Mouse (Mus musculus) midbrain, postnatal 0 days (tissue): ENCODE results near the gene Ndufa12. TPM values are rescaled to one million over a fixed set of nuclear protein-coding genes. Genes with fewer than 3 reads are reported as not detected.

Experiments
- ATAC-seq: fragments of 200-750 bp; cut with Nextera tagmentation; 2 replicates; pipeline ENCODE4 v1.8.0; 2017; ENCODE audit warnings: moderate number of reproducible peaks, mild to moderate bottlenecking, moderate TSS enrichment, moderate library complexity; ENCODE audit not compliant: low FRiP score
- DNase-seq: peaks from one replicate; pipeline ENCODE4 v3.0.0-alpha.2; 2015; ENCODE audit warnings: low spot score
- H3K27ac ChIP-seq: fragments of 300-500 bp; sonication (generic); 2 replicates; pipeline ENCODE4 v1.5.1; 2014; ENCODE audit warnings: low read depth, mild to moderate bottlenecking, low read length, mixed read lengths
- H3K27me3 ChIP-seq: fragments of 300-500 bp; sonication (generic); 2 replicates; pipeline ENCODE4 v1.6.1; 2014; ENCODE audit warnings: low read length, control low read depth, mixed read lengths; ENCODE audit not compliant: insufficient read depth
- H3K36me3 ChIP-seq: fragments of 300-500 bp; sonication (generic); 2 replicates; pipeline ENCODE4 v1.6.1; 2014; ENCODE audit warnings: low read length, control low read depth, mixed read lengths; ENCODE audit not compliant: insufficient read depth
- H3K4me1 ChIP-seq: fragments of 300-500 bp; sonication (generic); 2 replicates; pipeline ENCODE4 v1.6.1; 2014; ENCODE audit warnings: mild to moderate bottlenecking, control low read depth, antibody characterized with exemption, low read length, mixed read lengths; ENCODE audit not compliant: insufficient read depth
- H3K4me2 ChIP-seq: fragments of 300-500 bp; sonication (generic); 2 replicates; pipeline ENCODE4 v1.6.1; 2014; ENCODE audit warnings: low read depth, mild to moderate bottlenecking, low read length, mixed read lengths; ENCODE audit not compliant: poor library complexity, severe bottlenecking
- H3K4me3 ChIP-seq: fragments of 300-500 bp; sonication (generic); 2 replicates; pipeline ENCODE4 v1.5.1; 2014; ENCODE audit warnings: low read depth, mild to moderate bottlenecking, low read length, moderate library complexity
- H3K9ac ChIP-seq: fragments of 300-500 bp; sonication (generic); replicated peaks from 2 replicates; pipeline ENCODE4 v1.6.1; 2014; ENCODE audit warnings: mild to moderate bottlenecking, low read length, moderate library complexity, mixed read lengths; ENCODE audit not compliant: poor library complexity, severe bottlenecking
- H3K9me3 ChIP-seq: fragments of 300-500 bp; sonication (generic); 2 replicates; pipeline ENCODE4 v1.6.1; 2016; ENCODE audit warnings: low read length, control low read depth
- CTCF ChIP-seq: IDR thresholded peaks from 2 replicates; pipeline ENCODE4 v1.5.1; 2016; ENCODE audit warnings: antibody characterized with exemption, mild to moderate bottlenecking
- WGBS: fragments of 180-500 bp; shearing (Covaris S2); extraction: QIAGEN DNeasy Blood & Tissue Kit; methylation state at CpG from one replicate; pipeline ENCODE4 v1.1.7; 2014; 5-methylcytosine and 5-hydroxymethylcytosine counted together
- polyA plus RNA-seq: library from polyadenylated mRNA; unstranded; fragments of >200 nt; fragmentation: Nextera tagmentation; extraction: Ambion mirVana; gene quantifications from 2 replicates; pipeline ENCODE4 v1.2.1, GENCODE M21; 2015
- total RNA-seq: library from RNA; depleted of rRNA; stranded (reverse); fragments of >200 nt; gene quantifications from 2 replicates; pipeline ENCODE4 v1.2.3, GENCODE M21; 2014

Gene Ndufa12
- total and polyA plus RNA-seq, 2 experiments from 2014 or later, result 209 to 493 TPM

- Histone ChIP-seq H3K4me1 (no peaks in the 10 kb centered on the region; the same call in 1 of the 2 replicates), H3K27ac (no peak overlapping the region), H3K9ac (no peak overlapping the region), H3K4me3 (no peak overlapping the region), H3K36me3 (no peaks in the 10 kb centered on the region), H3K27me3 (no peaks in the 10 kb centered on the region), H3K4me2 (no peak overlapping the region), H3K9me3 (no peaks in the 10 kb centered on the region)
- WGBS, result 91% methylated on average over 7 of the region's 7 CpGs
- DNase-seq, result no peak
- TF ChIP-seq CTCF, result no peak
- ATAC-seq, result no peak
Observed at GRCm38 (mm10) chr10:94247748-94248349, 49.3 kb downstream of the Ndufa12 start.

- ATAC-seq (peak; percentile 86), DNase-seq (peak; percentile 78)
- Histone ChIP-seq H3K9ac (no peak overlapping the region), H3K4me1 (no peaks in the 10 kb centered on the region; the same call in 1 of the 2 replicates), H3K36me3 (no peaks in the 10 kb centered on the region), H3K9me3 (no peaks in the 10 kb centered on the region), H3K4me3 (no peak overlapping the region), H3K27ac (0 out of 2 replicates have a peak overlapping the region, but pooled peaks have one; percentile 44), H3K27me3 (no peaks in the 10 kb centered on the region), H3K4me2 (peak overlapping the region; percentile 16)
- WGBS, result 32% methylated on average over 22 of the region's 22 CpGs
- TF ChIP-seq CTCF, result no peak
Observed at GRCm38 (mm10) chr10:94249575-94250456, 51.3 kb downstream of the Ndufa12 start.

GRCm38 (mm10) chr10:94253260-94253807, 54.8 kb downstream of the Ndufa12 start:
- Histone ChIP-seq H3K4me2 (no peak overlapping the region), H3K9ac (no peak overlapping the region), H3K4me1 (no peaks in the 10 kb centered on the region; the same call in 1 of the 2 replicates), H3K27ac (no peak overlapping the region), H3K36me3 (no peaks in the 10 kb centered on the region), H3K27me3 (no peaks in the 10 kb centered on the region), H3K4me3 (no peak overlapping the region), H3K9me3 (no peaks in the 10 kb centered on the region)
- DNase-seq, result no peak
- WGBS, result 72% methylated on average over 17 of the region's 17 CpGs
- TF ChIP-seq CTCF, result no peak
- ATAC-seq, result no peak

GRCm38 (mm10) chr10:94254766-94255165, 56.2 kb downstream of the Ndufa12 start:
- 81% methylated on average over 3 of the region's 3 CpGs for WGBS
- Histone ChIP-seq H3K9me3 (no peaks in the 10 kb centered on the region), H3K9ac (no peak overlapping the region), H3K36me3 (no peaks in the 10 kb centered on the region), H3K4me1 (no peaks in the 10 kb centered on the region; the same call in 1 of the 2 replicates), H3K4me2 (no peak overlapping the region), H3K4me3 (no peak overlapping the region), H3K27me3 (no peaks in the 10 kb centered on the region), H3K27ac (no peak overlapping the region)
- ATAC-seq, result no peak
- no peak for TF ChIP-seq CTCF
- DNase-seq, result no peak

GRCm38 (mm10) chr10:94255744-94256143, 57.2 kb downstream of the Ndufa12 start:
- no peaks in the 10 kb centered on the region for H3K4me1 ChIP-seq
- ATAC-seq (no peak), DNase-seq (no peak)
- H3K4me2 ChIP-seq, result no peak overlapping the region
- H3K27ac ChIP-seq, result no peak overlapping the region
- no peaks in the 10 kb centered on the region for H3K27me3 ChIP-seq
- no peak overlapping the region for H3K4me3 ChIP-seq
- no peaks in the 10 kb centered on the region for H3K36me3 ChIP-seq
- no peak for TF ChIP-seq CTCF
- WGBS, result 53% methylated on average over 6 of the region's 6 CpGs
- no peaks in the 10 kb centered on the region for H3K9me3 ChIP-seq
- H3K9ac ChIP-seq, result no peak overlapping the region

- no peak overlapping the region for H3K27ac ChIP-seq
- no peak for DNase-seq
- WGBS, result 90% methylated on average over 4 of the region's 4 CpGs
- no peak for ATAC-seq
- no peaks in the 10 kb centered on the region for H3K4me1 ChIP-seq
- H3K9ac ChIP-seq, result no peak overlapping the region
- no peaks in the 10 kb centered on the region for H3K27me3 ChIP-seq
- TF ChIP-seq CTCF, result no peak
- no peaks in the 10 kb centered on the region for H3K36me3 ChIP-seq
- H3K4me3 ChIP-seq, result no peak overlapping the region
- H3K4me2 ChIP-seq, result no peak overlapping the region
- H3K9me3 ChIP-seq, result no peaks in the 10 kb centered on the region
Observed at GRCm38 (mm10) chr10:94256518-94256917, 58.0 kb downstream of the Ndufa12 start.
